Mouse (Mus musculus): ENCODE data around the gene Calhm4. TPM values are rescaled to one million over a fixed set of nuclear protein-coding genes. Genes with fewer than 3 reads are reported as not detected.

The Calhm4 gene
- total RNA-seq (2022), result not detected

- no peak for DNase-seq (ENCODE audit: low spot score in 2 of 2)
These were observed at the start of gene Calhm4 for GRCm38 (mm10) chr10:34044210-34044609. Calhm4 (minus strand) TSS chr10:34044310.

- DNase-seq (ENCODE audit: low spot score in 2 of 2), result peak; percentile 8 to 73
These were observed 47.8 kb upstream of the Calhm4 start for GRCm38 (mm10) chr10:34091888-34092287.

- no peak for DNase-seq (ENCODE audit: low spot score in 2 of 2)
These were observed 46.4 kb upstream of the Calhm4 start for GRCm38 (mm10) chr10:34090481-34090880.

GRCm38 (mm10) chr10:34089517-34089916, 45.4 kb upstream of the Calhm4 start:
- no peak for DNase-seq (ENCODE audit: low spot score in 2 of 2)

- no peak for DNase-seq (ENCODE audit: low spot score in 2 of 2)
These were observed 44.4 kb upstream of the Calhm4 start for GRCm38 (mm10) chr10:34088515-34088914.

GRCm38 (mm10) chr10:34086514-34086913, 42.4 kb upstream of the Calhm4 start:
- DNase-seq (ENCODE audit: low spot score in 2 of 2), result no peak

GRCm38 (mm10) chr10:34074522-34075200, 30.6 kb upstream of the Calhm4 start:
- no peak for DNase-seq (ENCODE audit: low spot score in 2 of 2)

- DNase-seq (ENCODE audit: low spot score in 2 of 2), result no peak
These were observed 27.5 kb upstream of the Calhm4 start for GRCm38 (mm10) chr10:34071650-34072049.

GRCm38 (mm10) chr10:34070999-34071492, 26.9 kb upstream of the Calhm4 start:
- no peak for DNase-seq (ENCODE audit: low spot score in 2 of 2)

- no peak for DNase-seq (ENCODE audit: low spot score in 2 of 2)
These were observed 25.5 kb upstream of the Calhm4 start for GRCm38 (mm10) chr10:34069606-34070005.

GRCm38 (mm10) chr10:34066591-34066990, 22.5 kb upstream of the Calhm4 start:
- no peak for DNase-seq (ENCODE audit: low spot score in 2 of 2)

GRCm38 (mm10) chr10:34053987-34054386, 9.9 kb upstream of the Calhm4 start:
- DNase-seq (ENCODE audit: low spot score in 2 of 2), result no peak

GRCm38 (mm10) chr10:34037401-34037800, 6.7 kb downstream of the Calhm4 start, which contains the start of gene Trappc3l:
Trappc3l (plus strand) TSS chr10:34037597.
- no peak for DNase-seq (ENCODE audit: low spot score in 2 of 2)

- DNase-seq (ENCODE audit: low spot score in 2 of 2), result no peak
These were observed 7.5 kb downstream of the Calhm4 start for GRCm38 (mm10) chr10:34036587-34036986.

- DNase-seq (ENCODE audit: low spot score in 2 of 2), result peak; percentile 21 to 66
These were observed 10.3 kb downstream of the Calhm4 start for GRCm38 (mm10) chr10:34033630-34034305.

- no peak for DNase-seq (ENCODE audit: low spot score in 2 of 2)
These were observed 13.8 kb downstream of the Calhm4 start for GRCm38 (mm10) chr10:34030322-34030721.

- peak; percentile 94 to 98 for DNase-seq (ENCODE audit: low spot score in 2 of 2)
These were observed 24.6 kb downstream of the Calhm4 start, which contains the start of gene Rwdd1 for GRCm38 (mm10) chr10:34019302-34020075. Rwdd1 (minus strand) TSS chr10:34019624.

GRCm38 (mm10) chr10:34018746-34019301, 25.3 kb downstream of the Calhm4 start:
- no peak for DNase-seq (ENCODE audit: low spot score in 2 of 2)

GRCm38 (mm10) chr10:34013241-34013640, 30.9 kb downstream of the Calhm4 start:
- DNase-seq (ENCODE audit: low spot score in 2 of 2), result no peak

- no peak for DNase-seq (ENCODE audit: low spot score in 2 of 2)
These were observed 31.5 kb downstream of the Calhm4 start for GRCm38 (mm10) chr10:34012581-34012980.

GRCm38 (mm10) chr10:33998397-33998796, 45.7 kb downstream of the Calhm4 start:
- DNase-seq (ENCODE audit: low spot score in 2 of 2), result no peak
